Mouse (Mus musculus): Measurements from ENCODE around the gene Tbcb. TPM values are rescaled to one million over a fixed set of nuclear protein-coding genes. Genes with fewer than 3 reads are reported as not detected.

The Tbcb gene
- 23.6 and 33.8 TPM in 2 replicates for polyA plus RNA-seq (2012; rRNA removed; ENCODE audit: low replicate concordance)

DNA sequence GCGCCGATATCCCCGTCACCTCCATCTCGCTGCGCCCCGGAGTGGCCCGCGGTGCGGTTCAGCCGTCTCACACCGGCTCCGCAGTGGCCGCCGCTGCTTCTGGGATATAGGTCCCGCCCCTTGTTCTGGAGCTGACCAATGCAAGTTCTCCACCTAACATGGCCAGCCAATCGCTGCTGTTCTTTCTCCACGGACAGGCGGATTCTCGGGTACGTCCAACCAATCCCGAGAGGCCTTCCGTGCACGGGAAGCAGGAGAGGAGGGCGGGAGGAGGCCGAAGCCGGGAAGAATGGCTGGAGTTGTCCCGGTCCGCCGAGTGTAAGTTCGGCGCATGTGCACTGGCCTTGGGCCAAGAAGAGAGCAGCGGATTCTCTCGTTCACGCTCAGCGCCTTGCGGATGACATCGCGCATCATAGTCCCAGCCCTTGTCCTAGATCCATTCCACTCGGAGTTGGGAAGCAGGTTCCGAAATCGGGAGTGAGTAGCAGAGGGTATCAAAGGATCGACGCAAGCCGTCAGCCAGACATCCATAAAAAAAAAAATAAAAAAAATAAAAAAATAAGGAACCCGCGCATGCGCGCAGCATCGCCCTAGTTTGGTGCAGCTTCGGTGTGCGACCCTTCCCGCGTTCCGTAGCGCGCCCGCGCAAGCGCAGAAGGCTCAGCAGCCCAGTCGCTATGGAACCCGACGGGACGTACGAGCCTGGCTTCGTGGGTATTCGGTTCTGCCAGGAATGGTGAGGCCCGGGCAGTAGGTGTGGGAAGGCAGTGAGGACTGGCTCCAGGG lies at the start of gene Tbcb, which contains the start of gene Polr2i:
Gene Tbcb, minus strand, starts transcription at position 604 of the 786 bp plus-strand sequence.
Gene Polr2i, plus strand, starts transcription at position 280 of the 786 bp plus-strand sequence.

DNA sequence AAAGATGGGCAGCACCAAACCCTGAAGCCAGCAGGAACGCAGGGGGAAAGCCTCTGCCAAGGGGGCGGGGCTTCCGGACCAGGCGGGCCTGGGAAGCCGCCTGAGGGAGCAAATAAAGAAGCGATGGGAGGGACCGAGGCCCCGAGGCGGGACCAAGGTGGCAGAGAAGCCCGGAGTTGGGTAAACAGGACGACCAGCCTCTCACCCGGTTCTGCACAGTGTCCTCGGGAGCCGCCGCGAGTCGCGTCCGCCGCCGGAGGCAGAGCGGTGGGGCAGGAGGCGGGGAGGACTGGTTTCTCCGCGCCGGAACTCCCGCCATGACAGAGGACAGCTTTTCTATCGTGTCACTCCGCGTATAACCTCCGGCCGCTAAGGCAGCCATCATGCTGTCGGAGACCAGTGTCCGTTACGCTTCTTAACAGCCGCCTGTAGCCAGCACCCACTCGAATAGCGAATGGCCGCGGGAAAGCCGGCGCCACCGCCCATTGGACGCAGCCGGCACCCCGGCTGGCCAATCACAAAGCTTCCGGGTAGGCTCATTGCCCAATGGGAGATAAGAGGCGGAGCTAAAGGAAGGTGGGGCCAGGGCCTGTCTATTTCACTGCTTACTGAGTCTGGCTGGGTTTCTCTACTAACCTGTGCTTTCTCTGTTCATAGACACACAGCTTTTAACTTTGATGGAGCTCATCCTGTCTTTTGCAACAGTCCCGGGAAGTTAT lies 48.0 kb upstream of the Tbcb start, which contains the start of the genes Thap8 and Wdr62:
Gene Thap8, plus strand, starts transcription at position 144 of the 719 bp plus-strand sequence.
Gene Wdr62, minus strand, starts transcription at position 469 of the 719 bp plus-strand sequence.

DNA sequence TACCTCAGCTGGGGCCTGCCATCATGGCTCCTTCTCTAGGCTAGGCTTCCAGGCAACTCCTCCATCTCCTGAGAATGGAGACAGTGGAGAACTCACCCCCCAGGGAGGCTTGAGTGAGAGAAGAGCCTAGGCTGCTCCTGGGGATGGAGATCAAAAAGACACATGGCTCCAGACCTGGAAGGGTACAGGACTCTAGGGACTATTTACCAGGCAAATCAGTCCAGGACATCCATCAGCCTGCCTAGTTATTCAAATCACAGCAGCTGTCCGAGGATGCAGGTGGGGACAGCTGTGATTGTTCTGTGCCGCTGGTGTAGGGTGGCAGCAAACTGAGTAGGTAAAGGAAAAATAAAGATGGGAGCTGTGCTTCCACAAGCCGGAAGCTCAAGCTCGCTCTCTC lies 3.6 kb upstream of the Tbcb start, which contains the start of gene Ovol3:
Gene Ovol3, minus strand, starts transcription at position 101 of the 400 bp plus-strand sequence.

DNA sequence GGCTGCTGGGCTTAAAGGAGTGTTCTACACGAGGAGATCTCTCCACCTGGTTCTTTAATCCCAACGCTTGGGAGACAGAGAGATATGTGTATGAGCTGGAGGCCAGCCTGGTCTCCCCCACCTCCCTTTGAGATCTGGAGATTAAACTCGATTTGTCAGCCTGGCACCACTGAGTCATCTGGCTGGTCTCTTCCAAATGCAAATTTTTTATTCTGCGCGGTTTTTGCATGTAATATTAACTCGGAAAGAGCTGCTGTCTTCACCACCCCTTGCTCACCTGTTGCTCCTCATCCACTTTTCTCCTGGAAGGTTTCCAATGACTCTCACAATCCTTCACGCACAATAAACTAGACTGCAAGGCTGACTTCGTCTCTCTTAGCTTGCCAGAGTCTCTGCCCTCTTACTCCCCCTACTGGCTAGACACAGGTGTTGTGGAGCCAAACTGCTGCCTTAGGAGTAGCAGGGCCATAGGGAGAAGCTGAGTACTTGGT lies 33.5 kb downstream of the Tbcb start, which contains the start of gene Capns1:
Gene Capns1, minus strand, starts transcription at position 331 of the 491 bp plus-strand sequence.

DNA sequence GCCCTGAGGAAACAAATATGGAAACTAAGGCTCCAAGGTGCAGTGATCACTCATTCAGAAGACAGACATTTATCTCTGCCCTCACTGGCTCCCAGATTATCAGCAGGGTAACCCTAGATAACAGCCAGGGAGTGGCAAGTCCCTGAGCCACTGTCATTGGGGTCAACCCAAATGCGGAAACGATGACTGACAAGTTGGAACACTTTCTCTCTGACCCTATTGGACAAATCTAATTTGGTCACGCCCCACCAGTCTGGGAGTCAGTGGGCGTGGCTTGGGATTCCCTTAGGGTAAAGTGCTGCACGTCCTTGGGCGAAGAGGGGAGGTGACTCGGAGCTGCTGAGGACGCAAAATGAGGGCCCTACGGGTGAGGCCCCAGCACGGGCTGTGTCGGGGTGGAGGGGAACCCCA lies 48.2 kb downstream of the Tbcb start, which contains the start of gene Cox7a1:
Gene Cox7a1, plus strand, starts transcription at position 266 of the 411 bp plus-strand sequence.

Other genes starting within 250 kb of the Tbcb start
- 1.5 and 1.6 TPM in 2 replicates for gene Zfp568, start 248.3 kb downstream of the Tbcb start, polyA plus RNA-seq (2012; rRNA removed; ENCODE audit: low replicate concordance)
- 0.19 and 0.42 TPM in 2 replicates for gene Zfp14, start 180.9 kb downstream of the Tbcb start, polyA plus RNA-seq (2012; rRNA removed; ENCODE audit: low replicate concordance)
- 0.07 TPM in 1 of 2 replicates, not detected in the other for gene Zfp82, start 159.4 kb downstream of the Tbcb start, polyA plus RNA-seq (2012; rRNA removed; ENCODE audit: low replicate concordance)
- 0.14 TPM in 1 of 2 replicates, not detected in the other for gene Gm26920, start 141.9 kb downstream of the Tbcb start, polyA plus RNA-seq (2012; rRNA removed; ENCODE audit: low replicate concordance)
- gene Zfp566, start 141.7 kb downstream of the Tbcb start, polyA plus RNA-seq (2012; rRNA removed; ENCODE audit: low replicate concordance): 0.65 and 0.99 TPM in 2 replicates
- 3.1 and 6.6 TPM in 2 replicates for gene Zfp260, start 137.5 kb downstream of the Tbcb start, polyA plus RNA-seq (2012; rRNA removed; ENCODE audit: low replicate concordance)
- 0.23 TPM in 1 of 2 replicates, not detected in the other for gene Zfp382, start 110.3 kb downstream of the Tbcb start, polyA plus RNA-seq (2012; rRNA removed; ENCODE audit: low replicate concordance)
- 1.4 and 1.6 TPM in 2 replicates for gene Zfp146, start 62.5 kb downstream of the Tbcb start, polyA plus RNA-seq (2012; rRNA removed; ENCODE audit: low replicate concordance)
- gene Cox7a1, start 48.1 kb downstream of the Tbcb start, polyA plus RNA-seq (2012; rRNA removed; ENCODE audit: low replicate concordance): 40.1 and 164 TPM in 2 replicates
- gene Capns1, start 33.5 kb downstream of the Tbcb start, polyA plus RNA-seq (2012; rRNA removed; ENCODE audit: low replicate concordance): 492 and 665 TPM in 2 replicates
- gene Polr2i, start 324 bp downstream of the Tbcb start, polyA plus RNA-seq (2012; rRNA removed; ENCODE audit: low replicate concordance): 76.0 and 78.7 TPM in 2 replicates
- gene Ovol3, start 3.5 kb upstream of the Tbcb start, polyA plus RNA-seq (2012; rRNA removed; ENCODE audit: low replicate concordance): not detected in 2 replicates
- 0.14 TPM in 1 of 2 replicates, not detected in the other for gene Thap8, start 47.8 kb upstream of the Tbcb start, polyA plus RNA-seq (2012; rRNA removed; ENCODE audit: low replicate concordance)
- 13.0 and 14.3 TPM in 2 replicates for gene Wdr62, start 48.1 kb upstream of the Tbcb start, polyA plus RNA-seq (2012; rRNA removed; ENCODE audit: low replicate concordance)
- 3.8 and 4.8 TPM in 2 replicates for gene Clip3, start 59.5 kb upstream of the Tbcb start, polyA plus RNA-seq (2012; rRNA removed; ENCODE audit: low replicate concordance)
- gene Alkbh6, start 76.4 kb upstream of the Tbcb start, polyA plus RNA-seq (2012; rRNA removed; ENCODE audit: low replicate concordance): 154 and 160 TPM in 2 replicates
- 9.8 and 29.1 TPM in 2 replicates for gene Syne4, start 82.5 kb upstream of the Tbcb start, polyA plus RNA-seq (2012; rRNA removed; ENCODE audit: low replicate concordance)
- gene E130208F15Rik, start 89.5 kb upstream of the Tbcb start, polyA plus RNA-seq (2012; rRNA removed; ENCODE audit: low replicate concordance): 1.2 and 2.4 TPM in 2 replicates
- gene Sdhaf1, start 91.6 kb upstream of the Tbcb start, polyA plus RNA-seq (2012; rRNA removed; ENCODE audit: low replicate concordance): 32.9 and 60.3 TPM in 2 replicates
- gene Lrfn3, start 130.5 kb upstream of the Tbcb start, polyA plus RNA-seq (2012; rRNA removed; ENCODE audit: low replicate concordance): 27.9 and 30.8 TPM in 2 replicates
- gene Tyrobp, start 181.5 kb upstream of the Tbcb start, polyA plus RNA-seq (2012; rRNA removed; ENCODE audit: low replicate concordance): 49.1 and 124 TPM in 2 replicates
- gene Hcst, start 187.6 kb upstream of the Tbcb start, polyA plus RNA-seq (2012; rRNA removed; ENCODE audit: low replicate concordance): 11.5 and 53.7 TPM in 2 replicates
- 5.3 and 8.6 TPM in 2 replicates for gene Nfkbid, start 189.5 kb upstream of the Tbcb start, polyA plus RNA-seq (2012; rRNA removed; ENCODE audit: low replicate concordance)
- gene Aplp1, start 213.3 kb upstream of the Tbcb start, polyA plus RNA-seq (2012; rRNA removed; ENCODE audit: low replicate concordance): 24.5 and 168 TPM in 2 replicates
- 0.39 TPM in 1 of 2 replicates, not detected in the other for gene Kirrel2, start 225.4 kb upstream of the Tbcb start, polyA plus RNA-seq (2012; rRNA removed; ENCODE audit: low replicate concordance)
- 2.5 TPM in 1 of 2 replicates, not detected in the other for gene Nphs1, start 226.0 kb upstream of the Tbcb start, polyA plus RNA-seq (2012; rRNA removed; ENCODE audit: low replicate concordance)

All from duodenum, adult 2 months (tissue).